Mouse (Mus musculus): ENCODE data around the gene Ppp1r14c. TPM values are rescaled to one million over a fixed set of nuclear protein-coding genes. Genes with fewer than 3 reads are reported as not detected.

Ppp1r14c gene
- total and polyA plus RNA-seq, 3 experiments: not detected

GRCm38 (mm10) chr10:3458686-3459085 lies 92.8 kb downstream of the Ppp1r14c start:
- in situ Hi-C loops (cut with MboI; ENCODE audit: low pct_ligation_motif_present, low pct_unique_long_range_greater_than_20kb, low sequenced_read_pairs): no loop called here
- no peak overlapping the region for H3K4me2 ChIP-seq (ENCODE audit: insufficient read depth, low read depth, poor library complexity, severe bottlenecking)
- no peak overlapping the region for H3K4me3 ChIP-seq (replicated peaks in 1 of 3; ENCODE audit: low read depth in 2 of 3, low read length in 2 of 3, poor library complexity in 1 of 3)
- no peak for DNase-seq (ENCODE audit: extremely low read depth)
- dilution Hi-C loops (cut with MboI; ENCODE audit: extremely low pct_ligation_motif_present, extremely low pct_unique_long_range_greater_than_20kb, low sequenced_read_pairs): no loop called here
- no peak overlapping the region for H3K27ac ChIP-seq (ENCODE audit: insufficient read depth, low read depth)
- H3K27me3 ChIP-seq (replicated peaks): no peaks in the 10 kb centered on the region
- H3K9me3 ChIP-seq (replicated peaks; ENCODE audit: low read length): no peaks in the 10 kb centered on the region
- no peaks in the 10 kb centered on the region for H3K4me1 ChIP-seq (ENCODE audit: control insufficient read depth in 1 of 2, insufficient read depth in 2 of 2)
- no peaks in the 10 kb centered on the region for H3K36me3 ChIP-seq (replicated peaks in 1 of 2; ENCODE audit: control insufficient read depth in 1 of 2, insufficient read depth in 1 of 2, low read length in 1 of 2)
- no peak overlapping the region for H3K9ac ChIP-seq (ENCODE audit: insufficient read depth, low read depth)
- TF ChIP-seq MYC (IDR thresholded peaks at IDR 0.05; ENCODE audit: low read depth, low read length) (no peak), RAD21 (IDR thresholded peaks at IDR 0.05; ENCODE audit: low read depth, low read length) (no peak), KAT2A (IDR thresholded peaks at IDR 0.05; ENCODE audit: insufficient replicate concordance, low read length) (no peak), NRF1 (IDR thresholded peaks at IDR 0.05; ENCODE audit: low read depth, low read length) (no peak), PAX5 (IDR thresholded peaks at IDR 0.05; ENCODE audit: low read length) (no peak), RCOR1 (conservative IDR thresholded peaks at IDR 0.05; ENCODE audit: low read depth, low read length) (no peak), GABPA (IDR thresholded peaks at IDR 0.05; ENCODE audit: insufficient replicate concordance, low read depth, low read length) (no peak), EP300 (IDR thresholded peaks at IDR 0.05; ENCODE audit: low read length) (no peak), ZKSCAN1 (IDR thresholded peaks at IDR 0.05; ENCODE audit: borderline replicate concordance, low read depth, low read length) (no peak), ZMIZ1 (IDR thresholded peaks at IDR 0.05; ENCODE audit: low read depth, low read length) (no peak), POLR2A (IDR thresholded peaks at IDR 0.05; ENCODE audit: low read depth, low read length) (no peak), UBTF (IDR thresholded peaks at IDR 0.05; ENCODE audit: low read depth, low read length) (no peak), NELFE (IDR thresholded peaks at IDR 0.05; ENCODE audit: low read depth, low read length) (no peak), CTCF (conservative IDR thresholded peaks at IDR 0.05 in 1 of 2, IDR thresholded peaks at IDR 0.05 in 1 of 2; ENCODE audit: low read depth in 2 of 2, low read length in 2 of 2) (no peak), ZC3H11A (IDR thresholded peaks at IDR 0.05; ENCODE audit: low read depth, low read length) (no peak), TCF12 (IDR thresholded peaks at IDR 0.05; ENCODE audit: low read depth, low read length) (no peak), ETS1 (conservative IDR thresholded peaks at IDR 0.05; ENCODE audit: low read depth, low read length) (no peak), TBP (conservative IDR thresholded peaks at IDR 0.05; ENCODE audit: low read depth, low read length) (no peak), E2F4 (IDR thresholded peaks at IDR 0.05; ENCODE audit: insufficient replicate concordance, low read depth, low read length) (no peak), ZNF384 (IDR thresholded peaks at IDR 0.05; ENCODE audit: low read depth, low read length) (no peak)
- H3K79me2 ChIP-seq (replicated peaks; ENCODE audit: control insufficient read depth, extremely low read depth, insufficient read depth, poor library complexity, severe bottlenecking): no peaks in the 10 kb centered on the region

GRCm38 (mm10) chr10:3460841-3461240 lies 95.0 kb downstream of the Ppp1r14c start:
- Histone ChIP-seq H3K4me3 (replicated peaks in 1 of 3; ENCODE audit: low read depth in 2 of 3, low read length in 2 of 3, poor library complexity in 1 of 3) (no peak overlapping the region), H3K79me2 (replicated peaks; ENCODE audit: control insufficient read depth, extremely low read depth, insufficient read depth, poor library complexity, severe bottlenecking) (no peaks in the 10 kb centered on the region), H3K27me3 (replicated peaks) (no peaks in the 10 kb centered on the region), H3K27ac (ENCODE audit: insufficient read depth, low read depth) (no peak overlapping the region), H3K36me3 (replicated peaks in 1 of 2; ENCODE audit: control insufficient read depth in 1 of 2, insufficient read depth in 1 of 2, low read length in 1 of 2) (no peaks in the 10 kb centered on the region), H3K4me1 (ENCODE audit: control insufficient read depth in 1 of 2, insufficient read depth in 2 of 2) (no peaks in the 10 kb centered on the region; a peak in 1 of 4 replicates), H3K9me3 (replicated peaks; ENCODE audit: low read length) (no peaks in the 10 kb centered on the region), H3K4me2 (ENCODE audit: insufficient read depth, low read depth, poor library complexity, severe bottlenecking) (no peak overlapping the region), H3K9ac (ENCODE audit: insufficient read depth, low read depth) (no peak overlapping the region)
- TF ChIP-seq USF1 (IDR thresholded peaks at IDR 0.05; ENCODE audit: low read depth, low read length): no peak
- no peak for TF ChIP-seq ETS1 (conservative IDR thresholded peaks at IDR 0.05; ENCODE audit: low read depth, low read length)
- TF ChIP-seq HCFC1 (IDR thresholded peaks at IDR 0.05; ENCODE audit: low read depth, low read length): no peak
- TF ChIP-seq E2F4 (IDR thresholded peaks at IDR 0.05; ENCODE audit: insufficient replicate concordance, low read depth, low read length): no peak
- no peak for TF ChIP-seq TCF12 (IDR thresholded peaks at IDR 0.05; ENCODE audit: low read depth, low read length)
- no peak for TF ChIP-seq JUN (IDR thresholded peaks at IDR 0.05; ENCODE audit: insufficient read depth, low read depth, low read length)
- no peak for TF ChIP-seq SMC3 (IDR thresholded peaks at IDR 0.05; ENCODE audit: low read depth, low read length)
- TF ChIP-seq BHLHE40 (IDR thresholded peaks at IDR 0.05; ENCODE audit: low read depth, low read length): no peak
- no peak for TF ChIP-seq NELFE (IDR thresholded peaks at IDR 0.05; ENCODE audit: low read depth, low read length)
- no peak for TF ChIP-seq JUND (conservative IDR thresholded peaks at IDR 0.05; ENCODE audit: low read depth, low read length)
- TF ChIP-seq CTCF (conservative IDR thresholded peaks at IDR 0.05 in 1 of 2, IDR thresholded peaks at IDR 0.05 in 1 of 2; ENCODE audit: low read depth in 2 of 2, low read length in 2 of 2): no peak
- no peak for TF ChIP-seq PAX5 (IDR thresholded peaks at IDR 0.05; ENCODE audit: low read length)
- no peak for TF ChIP-seq RAD21 (IDR thresholded peaks at IDR 0.05; ENCODE audit: low read depth, low read length)
- in situ Hi-C loops (cut with MboI; ENCODE audit: low pct_ligation_motif_present, low pct_unique_long_range_greater_than_20kb, low sequenced_read_pairs) (no loop called here), dilution Hi-C loops (cut with MboI; ENCODE audit: extremely low pct_ligation_motif_present, extremely low pct_unique_long_range_greater_than_20kb, low sequenced_read_pairs) (no loop called here)
- no peak for DNase-seq (ENCODE audit: extremely low read depth)
